Mouse (Mus musculus) heart, adult 2 months (tissue): ENCODE data around the gene Gm20547.

ENCODE experiments used
- CTCF ChIP-seq: fragments of 200-600 bp; IDR thresholded peaks from 2 replicates; pipeline ENCODE4 v1.8.1; 2022; ENCODE audit warnings: antibody characterized with exemption, mild to moderate bottlenecking, moderate library complexity
- EP300 ChIP-seq: fragments of 200-500 bp; IDR thresholded peaks from 2 replicates; pipeline ENCODE4 v1.6.1; 2011; ENCODE audit warnings: low read depth, low read length, control low read depth; ENCODE audit not compliant: insufficient read depth
- POLR2A ChIP-seq: fragments of 200-500 bp; IDR thresholded peaks from 2 replicates; pipeline ENCODE4 v1.6.1; 2011; ENCODE audit warnings: mild to moderate bottlenecking, low read depth, low read length, control low read depth; ENCODE audit not compliant: insufficient read depth

DNA sequence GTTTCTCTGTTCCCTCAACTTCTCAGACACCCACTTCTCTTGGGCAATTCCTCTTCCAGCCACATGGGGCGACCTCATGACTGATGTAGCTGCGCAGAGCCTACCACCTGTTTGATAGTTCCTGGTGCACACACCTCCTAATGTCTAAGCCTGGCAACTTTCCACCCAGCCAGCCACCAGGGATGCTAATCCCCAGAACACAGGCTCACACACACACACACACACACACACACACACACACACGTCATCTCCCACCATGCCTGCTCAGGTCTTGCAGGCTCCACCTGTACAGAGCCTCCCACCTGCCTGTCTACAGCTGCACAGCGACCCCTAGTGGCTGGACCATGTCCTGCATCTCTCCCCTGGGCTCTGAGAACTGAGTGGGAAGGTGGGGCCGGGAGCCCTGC, 30.1 kb upstream of the Gm20547 start:
- peak; percentile 87 for TF ChIP-seq CTCF
- no peak for TF ChIP-seq POLR2A
- peak; percentile 78; the same call in 1 of the 2 replicates for TF ChIP-seq EP300
